Mouse (Mus musculus) MEL (cell line): ENCODE results near the gene Shmt1. TPM values are rescaled to one million over a fixed set of nuclear protein-coding genes. Genes with fewer than 3 reads are reported as not detected.

ENCODE experiments used
- DNase-seq: peaks from one replicate; pipeline ENCODE4 v3.0.0; 2011; ENCODE audit warnings: low read depth, low spot score
- H3K27ac ChIP-seq: 2 replicates; pipeline ENCODE4 v1.5.1; 2012; ENCODE audit warnings: low read depth, mild to moderate bottlenecking, control low read depth, low read length, moderate library complexity; ENCODE audit not compliant: control insufficient read depth
- H3K27me3 ChIP-seq, 2 experiments: fragments of 150-350 bp in 1 of 2; sonication (generic) in 1 of 2; 2 replicates each; pipeline ENCODE4 v1.6.1; 2012; ENCODE audit warnings: low read length in 2 of 2, mild to moderate bottlenecking in 2 of 2, improper control_type of control experiment in 1 of 2, moderate library complexity in 1 of 2; ENCODE audit not compliant: insufficient read depth in 2 of 2, control insufficient read depth in 1 of 2
- H3K36me3 ChIP-seq, 2 experiments: 2 replicates each; pipeline ENCODE4 v1.6.1; 2012 to 2014; ENCODE audit warnings: low read length in 2 of 2, improper control_type of control experiment in 1 of 2, inconsistent platforms in 1 of 2, mild to moderate bottlenecking in 1 of 2; ENCODE audit not compliant: insufficient read depth in 2 of 2, control insufficient read depth in 1 of 2
- H3K4me1 ChIP-seq, 2 experiments: fragments of 150-350 bp in 1 of 2; sonication (generic) in 1 of 2; 2 replicates each; pipeline ENCODE4 v1.6.1; 2012; ENCODE audit warnings: low read length in 2 of 2, improper control_type of control experiment in 1 of 2, mild to moderate bottlenecking in 1 of 2; ENCODE audit not compliant: insufficient read depth in 2 of 2, control insufficient read depth in 1 of 2
- H3K4me3 ChIP-seq, 2 experiments: fragments of 150-350 bp in 1 of 2; sonication (generic) in 1 of 2; 2 replicates each; pipeline ENCODE4 v1.5.1; 2012; ENCODE audit warnings: low read depth in 2 of 2, low read length in 2 of 2, mild to moderate bottlenecking in 2 of 2, moderate library complexity in 2 of 2, control low read depth in 1 of 2, improper control_type of control experiment in 1 of 2; ENCODE audit not compliant: control insufficient read depth in 1 of 2, insufficient read depth in 1 of 2
- H3K79me2 ChIP-seq: 2 replicates; pipeline ENCODE4 v1.6.1; 2012; ENCODE audit warnings: mild to moderate bottlenecking, low read length, moderate library complexity; ENCODE audit not compliant: control insufficient read depth, poor library complexity, insufficient read depth
- H3K9ac ChIP-seq: 2 replicates; pipeline ENCODE4 v1.6.1; 2012; ENCODE audit warnings: low read depth, mild to moderate bottlenecking, control low read depth, low read length, moderate library complexity; ENCODE audit not compliant: control insufficient read depth, poor library complexity, severe bottlenecking
- H3K9me3 ChIP-seq: fragments of 150-350 bp; sonication (generic); replicated peaks from 2 replicates; pipeline ENCODE4 v1.6.1; 2012; ENCODE audit warnings: mild to moderate bottlenecking, low read length, improper control_type of control experiment, moderate library complexity; ENCODE audit not compliant: insufficient read depth
- CHD1 ChIP-seq: IDR thresholded peaks from 2 replicates; pipeline ENCODE4 v1.6.1; 2012; ENCODE audit warnings: low read depth, mild to moderate bottlenecking, inconsistent platforms, low read length, improper control_type of control experiment
- CHD2 ChIP-seq: IDR thresholded peaks from 2 replicates; pipeline ENCODE4 v1.6.1; 2011; ENCODE audit warnings: low read length, improper control_type of control experiment
- CTCF ChIP-seq, 3 experiments: IDR thresholded peaks in 2 of 3; conservative IDR thresholded peaks in 1 of 3; 2 replicates each; pipeline ENCODE4 v1.5.1; 2011 to 2012; ENCODE audit warnings: low read length in 3 of 3, low read depth in 2 of 3, mild to moderate bottlenecking in 2 of 3, improper control_type of control experiment in 1 of 3, inconsistent platforms in 1 of 3, mixed read lengths in 1 of 3, moderate library complexity in 1 of 3; ENCODE audit not compliant: control insufficient read depth in 1 of 3, insufficient read depth in 1 of 3, poor library complexity in 1 of 3, severe bottlenecking in 1 of 3
- ELF1 ChIP-seq: IDR thresholded peaks from 2 replicates; pipeline ENCODE4 v1.6.1; 2014; ENCODE audit warnings: low read depth, mild to moderate bottlenecking, inconsistent platforms, low read length, improper control_type of control experiment, moderate library complexity
- GABPA ChIP-seq: IDR thresholded peaks from 2 replicates; pipeline ENCODE4 v1.6.1; 2012; ENCODE audit warnings: low read depth, mild to moderate bottlenecking, inconsistent platforms, low read length, improper control_type of control experiment, moderate library complexity
- JUND ChIP-seq: IDR thresholded peaks from 2 replicates; pipeline ENCODE4 v1.6.1; 2011; ENCODE audit warnings: low read depth, mild to moderate bottlenecking, improper control_type of control experiment, low read length
- KAT2A ChIP-seq: conservative IDR thresholded peaks from 2 replicates; pipeline ENCODE4 v1.6.1; 2012; ENCODE audit warnings: low read depth, low read length, improper control_type of control experiment, inconsistent platforms
- MAFK ChIP-seq: IDR thresholded peaks from 2 replicates; pipeline ENCODE4 v1.6.1; 2011; ENCODE audit warnings: low read depth, mild to moderate bottlenecking, low read length, improper control_type of control experiment, borderline replicate concordance
- MAZ ChIP-seq: IDR thresholded peaks from 2 replicates; pipeline ENCODE4 v1.6.1; 2012; ENCODE audit warnings: low read depth, mild to moderate bottlenecking, inconsistent platforms, low read length, improper control_type of control experiment
- MYC ChIP-seq: IDR thresholded peaks from 2 replicates; pipeline ENCODE4 v1.6.1; 2011; ENCODE audit warnings: low read depth, mild to moderate bottlenecking, low read length, improper control_type of control experiment, moderate library complexity
- POLR2AphosphoS2 ChIP-seq: IDR thresholded peaks from 2 replicates; pipeline ENCODE4 v1.6.1; 2011; ENCODE audit warnings: low read length, improper control_type of control experiment
- RCOR1 ChIP-seq: IDR thresholded peaks from 2 replicates; pipeline ENCODE4 v1.6.1; 2012; ENCODE audit warnings: low read depth, mild to moderate bottlenecking, inconsistent platforms, low read length, improper control_type of control experiment
- SIN3A ChIP-seq: IDR thresholded peaks from 2 replicates; pipeline ENCODE4 v1.6.1; 2012; ENCODE audit warnings: low read length, improper control_type of control experiment, inconsistent platforms
- TBP ChIP-seq: IDR thresholded peaks from 2 replicates; pipeline ENCODE4 v1.8.0; 2011; ENCODE audit warnings: low read depth, low read length, improper control_type of control experiment
- USF1 ChIP-seq: IDR thresholded peaks from 2 replicates; pipeline ENCODE4 v1.6.1; 2014; ENCODE audit warnings: low read depth, mild to moderate bottlenecking, inconsistent platforms, low read length, improper control_type of control experiment, moderate library complexity
- ZKSCAN1 ChIP-seq: IDR thresholded peaks from 2 replicates; pipeline ENCODE4 v1.6.1; 2012; ENCODE audit warnings: low read depth, mild to moderate bottlenecking, inconsistent platforms, low read length, improper control_type of control experiment, moderate library complexity
- polyA plus RNA-seq, 2 experiments: library from polyadenylated mRNA; stranded (reverse) in 1 of 2; unstranded in 1 of 2; fragments of >175 nt in 1 of 2; fragments of >200 nt in 1 of 2; gene quantifications; 2 replicates each; pipeline versions ENCODE4 v1.2.1 to v1.2.4; 2012; ENCODE audit warnings: low replicate concordance in 2 of 2, low read depth in 1 of 2; ENCODE audit not compliant: insufficient read length in 2 of 2, insufficient read depth in 1 of 2, missing spikeins in 1 of 2
- total RNA-seq: library from RNA; depleted of rRNA; stranded (reverse); fragments of 300-350 nt; gene quantifications from 2 replicates; pipeline ENCODE4 v1.2.3, GENCODE M21; 2012

Gene Shmt1
- total and polyA plus RNA-seq, 3 experiments: 55.3 to 71.4 TPM; not detected in 1

DNA sequence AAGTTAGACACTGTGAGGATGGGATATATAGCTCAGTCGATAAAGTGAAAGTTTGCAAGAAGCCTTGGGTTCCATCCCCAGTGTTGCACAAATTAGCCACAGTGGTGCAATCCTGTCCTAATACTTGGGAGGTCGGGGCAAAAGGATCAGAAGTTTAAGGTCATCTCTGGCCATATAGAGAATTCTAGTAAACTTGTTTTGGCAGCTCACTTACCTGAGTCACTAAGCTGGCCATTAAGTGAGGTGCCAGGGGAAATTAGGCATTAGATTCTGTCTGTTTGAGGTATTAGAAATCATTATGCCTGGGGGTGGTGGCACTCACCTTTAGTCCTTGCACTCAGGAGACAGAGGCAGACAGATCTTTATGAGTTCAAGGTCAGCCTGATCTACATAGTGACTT, 12.3 kb upstream of the Shmt1 start:
- no peaks in the 10 kb centered on the region for H3K9me3 ChIP-seq
- peaks cover 0 to 7% of the 10 kb centered on the region in 2 experiments; a peak in 2 of 4 replicates for H3K36me3 ChIP-seq
- H3K79me2 ChIP-seq: no peaks in the 10 kb centered on the region
- H3K4me3 ChIP-seq: no peak overlapping the region
- H3K27ac ChIP-seq: no peak overlapping the region
- H3K9ac ChIP-seq: no peak overlapping the region
- TF ChIP-seq JUND (no peak), MYC (no peak), USF1 (no peak), SIN3A (no peak), GABPA (no peak), CHD2 (no peak), MAFK (no peak), KAT2A (no peak), TBP (no peak), POLR2AphosphoS2 (no peak), ELF1 (no peak), MAZ (no peak)
- TF ChIP-seq, all 39 proteins: peak for 0
- peaks cover 4 to 12% of the 10 kb centered on the region in 2 experiments; a peak in 3 of 4 replicates for H3K4me1 ChIP-seq
- H3K27me3 ChIP-seq: peaks cover 0 to 1% of the 10 kb centered on the region in 2 experiments; a peak in 1 of 4 replicates
- no peak for DNase-seq

DNA sequence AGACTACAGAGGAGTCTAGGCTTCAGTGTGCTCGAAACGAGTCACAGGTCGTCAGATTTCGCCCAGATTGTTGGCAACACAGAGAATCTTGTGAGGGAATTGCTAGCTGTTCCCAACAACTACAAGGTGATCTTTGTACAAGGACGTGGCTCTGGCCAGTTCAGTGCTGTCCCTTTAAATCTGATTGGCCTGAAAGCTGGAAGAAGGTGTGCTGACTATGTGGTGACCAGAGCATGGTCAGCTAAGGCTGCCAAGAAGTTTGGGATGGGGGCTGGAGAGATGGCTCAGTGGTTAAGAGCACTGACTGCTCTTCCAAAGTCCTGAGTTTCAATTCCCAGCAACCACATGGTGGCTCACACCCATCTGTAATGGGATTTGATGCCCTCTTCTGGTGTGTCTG, 4.9 kb upstream of the Shmt1 start:
- peaks cover 7 to 19% of the 10 kb centered on the region in 2 experiments for H3K27me3 ChIP-seq
- H3K9ac ChIP-seq: no peak overlapping the region
- H3K4me3 ChIP-seq: no peak overlapping the region
- no peak overlapping the region for H3K27ac ChIP-seq
- DNase-seq: no peak
- H3K9me3 ChIP-seq: no peaks in the 10 kb centered on the region
- peaks cover 0 to 4% of the 10 kb centered on the region in 2 experiments; a peak in 1 of 4 replicates for H3K4me1 ChIP-seq
- H3K36me3 ChIP-seq: peaks cover 0 to 3% of the 10 kb centered on the region in 2 experiments; a peak in 2 of 4 replicates
- no peaks in the 10 kb centered on the region; the same call in 1 of the 2 replicates for H3K79me2 ChIP-seq
- TF ChIP-seq GABPA (no peak), CHD2 (no peak), ZKSCAN1 (no peak), CHD1 (no peak), RCOR1 (no peak), CTCF (IDR thresholded peaks at IDR 0.05 in 2 of 3, conservative IDR thresholded peaks at IDR 0.05 in 1 of 3; ENCODE audit: control insufficient read depth in 1 of 3, insufficient read depth in 1 of 3, low read depth in 2 of 3, low read length in 3 of 3, poor library complexity in 1 of 3, severe bottlenecking in 1 of 3) (no peak), KAT2A (no peak), TBP (no peak)
